Mouse (Mus musculus): ENCODE measurements at regions not wholly inside any gene's neighbourhood (a gene's known extent, or its start where the extent isn't known, plus 50 kb on each side); places are given as distances from the start of the nearest gene placed in this dataset.
A peak's percentile ranks its signal among the peaks of the same experiment; 100 is the strongest.

DNA sequence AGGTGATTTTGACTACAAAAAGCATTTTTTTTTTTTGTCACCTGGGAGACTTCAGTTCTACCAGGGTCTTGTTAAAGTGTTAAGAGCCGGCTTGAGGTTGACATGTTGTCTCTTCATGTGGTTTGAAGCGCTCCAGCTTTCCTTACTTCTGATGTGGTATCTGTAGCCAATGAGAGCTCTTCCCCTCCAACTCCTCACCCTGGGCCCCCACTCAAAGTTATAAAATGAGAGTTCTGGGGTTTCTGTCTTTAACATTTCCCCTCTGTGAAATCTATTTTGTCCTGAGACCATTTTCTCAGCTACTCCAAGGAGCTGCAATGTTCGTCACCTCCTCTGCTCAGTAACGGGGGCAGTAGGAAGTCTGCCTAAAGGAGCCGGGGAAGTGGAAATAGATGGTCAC lies 369.1 kb downstream of the Cog6 start:
- H3K4me3 ChIP-seq (ENCODE audit: low read depth, low read length): no peak overlapping the region
- 0 out of 2 replicates have a peak, but pooled peaks cover 10% of the 10 kb centered on the region for H3K4me1 ChIP-seq (ENCODE audit: control insufficient read depth, insufficient read depth)
- DNase-seq (ENCODE audit: low spot score): no peak
- H3K4me2 ChIP-seq (ENCODE audit: low read depth, low read length): no peak overlapping the region
- no peaks in the 10 kb centered on the region for H3K9me3 ChIP-seq (replicated peaks; ENCODE audit: control insufficient read depth, low read length)
- TF ChIP-seq CTCF (IDR thresholded peaks at IDR 0.05; ENCODE audit: low read depth): no peak
- TF ChIP-seq EP300 (IDR thresholded peaks at IDR 0.05; ENCODE audit: low read depth): no peak
- no peaks in the 10 kb centered on the region for H3K27me3 ChIP-seq (ENCODE audit: control insufficient read depth, insufficient read depth, low read length)
- 85% methylated on average over 5 of the region's 5 CpGs for WGBS
- ATAC-seq (ENCODE audit: insufficient read depth, low read depth): no peak
- H3K27ac ChIP-seq (ENCODE audit: low read depth): no peak overlapping the region; the same call in 1 of the 2 replicates
- H3K9ac ChIP-seq (replicated peaks; ENCODE audit: low read depth, low read length): no peak overlapping the region
- no peaks in the 10 kb centered on the region for H3K36me3 ChIP-seq (replicated peaks; ENCODE audit: control insufficient read depth, insufficient read depth, low read length)

DNA sequence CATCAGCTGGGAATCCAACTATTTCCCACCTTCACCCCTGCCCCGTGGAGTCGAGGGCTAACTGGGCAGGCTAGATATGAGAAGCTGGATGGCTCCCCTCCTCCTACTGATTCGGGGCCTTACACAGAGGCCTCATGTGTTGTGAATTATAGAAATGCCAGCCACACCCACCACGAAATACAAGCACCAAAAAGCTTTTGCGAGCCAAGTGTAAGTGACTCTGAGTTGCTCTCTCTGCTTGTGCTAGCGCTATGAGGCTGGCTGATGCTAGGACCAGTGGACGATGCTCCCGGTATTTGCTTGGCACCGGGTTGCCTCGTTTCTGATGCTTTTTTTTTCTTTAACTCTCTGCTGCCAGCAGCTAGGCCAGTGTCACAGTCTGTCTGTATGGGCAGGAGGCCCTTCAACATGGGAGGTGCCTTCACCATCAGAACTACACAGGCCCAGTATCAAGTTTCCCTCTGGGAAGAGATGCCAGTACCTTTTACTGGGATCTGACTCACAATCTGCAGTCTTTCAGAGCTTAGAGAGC lies 369.8 kb downstream of the Cog6 start:
- Histone ChIP-seq H3K36me3 (replicated peaks; ENCODE audit: control insufficient read depth, insufficient read depth, low read length) (no peaks in the 10 kb centered on the region), H3K27ac (ENCODE audit: low read depth) (no peak overlapping the region), H3K27me3 (ENCODE audit: control insufficient read depth, insufficient read depth, low read length) (no peaks in the 10 kb centered on the region), H3K4me2 (ENCODE audit: low read depth, low read length) (no peak overlapping the region), H3K4me3 (ENCODE audit: low read depth, low read length) (no peak overlapping the region), H3K4me1 (ENCODE audit: control insufficient read depth, insufficient read depth) (0 out of 2 replicates have a peak, but pooled peaks cover 10% of the 10 kb centered on the region), H3K9ac (replicated peaks; ENCODE audit: low read depth, low read length) (no peak overlapping the region), H3K9me3 (replicated peaks; ENCODE audit: control insufficient read depth, low read length) (no peaks in the 10 kb centered on the region)
- no peak for ATAC-seq (ENCODE audit: insufficient read depth, low read depth)
- DNase-seq (ENCODE audit: low spot score): no peak
- 69% methylated on average over 10 of the region's 10 CpGs for WGBS
- TF ChIP-seq EP300 (IDR thresholded peaks at IDR 0.05; ENCODE audit: low read depth) (no peak), CTCF (IDR thresholded peaks at IDR 0.05; ENCODE audit: low read depth) (no peak)

DNA sequence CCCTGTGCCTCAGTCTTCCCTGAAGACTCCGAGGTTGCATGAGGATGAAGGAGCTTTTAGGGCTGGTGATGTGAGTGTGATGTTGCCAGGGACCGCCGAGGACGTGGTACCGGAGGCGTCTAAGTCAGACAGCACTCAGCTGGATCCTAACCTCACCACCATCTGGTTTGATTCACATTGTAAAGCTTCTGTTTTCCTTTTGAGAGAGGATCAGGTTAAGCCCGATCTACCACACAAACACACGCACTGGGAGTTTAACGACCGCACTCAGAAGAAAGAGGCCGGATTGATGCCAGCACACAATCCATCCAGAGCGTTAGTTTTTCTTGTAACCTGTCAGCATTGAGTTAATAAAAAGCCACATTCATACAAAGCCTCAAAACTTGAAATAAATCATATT lies 371.9 kb downstream of the Cog6 start:
- Histone ChIP-seq H3K27me3 (ENCODE audit: control insufficient read depth, insufficient read depth, low read length) (no peaks in the 10 kb centered on the region), H3K9me3 (replicated peaks; ENCODE audit: control insufficient read depth, low read length) (no peaks in the 10 kb centered on the region), H3K4me3 (ENCODE audit: low read depth, low read length) (no peak overlapping the region), H3K27ac (ENCODE audit: low read depth) (no peak overlapping the region), H3K36me3 (replicated peaks; ENCODE audit: control insufficient read depth, insufficient read depth, low read length) (no peaks in the 10 kb centered on the region), H3K9ac (replicated peaks; ENCODE audit: low read depth, low read length) (no peak overlapping the region), H3K4me1 (ENCODE audit: control insufficient read depth, insufficient read depth) (0 out of 2 replicates have a peak, but pooled peaks cover 13% of the 10 kb centered on the region), H3K4me2 (ENCODE audit: low read depth, low read length) (no peak overlapping the region)
- TF ChIP-seq CTCF (IDR thresholded peaks at IDR 0.05; ENCODE audit: low read depth) (no peak), EP300 (IDR thresholded peaks at IDR 0.05; ENCODE audit: low read depth) (no peak)
- DNase-seq (ENCODE audit: low spot score) (no peak), ATAC-seq (ENCODE audit: insufficient read depth, low read depth) (no peak)
- 78% methylated on average over 12 of the region's 12 CpGs for WGBS

DNA sequence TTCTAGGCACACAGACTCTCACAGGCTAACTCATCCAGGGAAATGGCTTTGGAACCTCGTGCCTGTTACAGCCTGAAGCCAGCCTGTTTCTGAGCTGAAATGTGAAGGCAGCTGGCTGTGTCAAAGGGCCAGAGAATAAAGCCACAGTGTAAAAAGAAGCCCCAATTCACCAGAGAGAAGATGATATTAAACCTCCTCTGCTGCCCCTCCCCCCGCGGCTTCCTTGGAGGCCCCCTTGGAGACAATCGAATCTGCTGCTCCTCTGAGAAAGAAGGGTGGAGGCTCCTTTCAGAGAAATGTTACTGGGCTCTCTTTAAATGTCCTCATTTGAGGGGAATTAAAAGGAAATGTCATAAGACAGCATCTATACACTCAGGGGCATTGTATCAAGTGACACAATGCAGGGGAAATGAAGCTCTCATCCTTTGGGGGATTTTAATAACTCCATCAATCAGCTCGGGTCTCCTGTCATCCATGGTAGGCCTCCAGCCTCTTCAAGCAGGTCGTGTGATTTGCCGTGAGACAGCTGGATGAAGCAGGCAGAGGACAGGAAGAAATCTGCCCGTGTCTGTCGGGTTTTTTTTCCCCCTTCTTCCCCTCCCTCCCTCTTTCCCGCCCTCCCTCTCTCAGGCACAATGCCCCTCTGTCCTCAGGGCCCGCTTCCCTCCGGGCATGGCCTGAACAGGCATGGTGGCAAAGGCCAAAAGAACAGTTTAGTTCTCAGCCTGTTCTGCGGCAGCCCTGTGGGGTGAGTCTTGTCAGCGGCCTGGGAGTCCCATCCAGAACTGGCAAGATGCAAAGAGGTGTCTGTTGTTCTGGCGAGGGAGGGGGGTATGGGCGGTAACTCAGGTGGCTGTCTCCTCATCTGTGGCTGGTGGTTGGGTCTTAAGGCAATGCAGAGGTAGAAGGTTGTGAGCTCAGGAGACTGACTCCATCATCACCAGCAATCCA lies 372.6 kb downstream of the Cog6 start:
- H3K9ac ChIP-seq (replicated peaks; ENCODE audit: low read depth, low read length): no peak overlapping the region

DNA sequence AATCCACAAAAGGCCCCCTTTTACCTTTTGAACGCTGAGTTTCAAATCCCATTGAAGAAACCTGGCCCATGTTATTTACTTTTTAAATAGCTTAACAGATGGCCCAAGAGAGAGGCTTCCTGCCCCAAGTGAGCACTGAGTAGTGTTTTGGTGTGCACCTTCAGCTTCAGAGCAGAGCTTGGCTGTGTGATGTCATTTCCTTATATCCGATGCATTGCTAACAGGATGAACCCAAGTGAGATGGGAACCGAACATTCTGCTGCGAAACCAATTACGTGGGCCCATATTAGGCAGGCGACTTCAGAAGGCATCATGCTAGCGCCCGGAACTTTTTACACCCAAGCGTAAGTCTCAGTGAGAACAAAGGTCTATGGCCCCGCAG lies 373.2 kb downstream of the Cog6 start:
- WGBS: 76% methylated on average over 10 of the region's 10 CpGs
- no peak for ATAC-seq (ENCODE audit: insufficient read depth, low read depth)
- Histone ChIP-seq H3K9me3 (replicated peaks; ENCODE audit: control insufficient read depth, low read length) (no peaks in the 10 kb centered on the region), H3K27me3 (ENCODE audit: control insufficient read depth, insufficient read depth, low read length) (no peaks in the 10 kb centered on the region), H3K27ac (ENCODE audit: low read depth) (peak overlapping the region; percentile 46), H3K4me2 (ENCODE audit: low read depth, low read length) (no peak overlapping the region), H3K9ac (replicated peaks; ENCODE audit: low read depth, low read length) (no peak overlapping the region), H3K4me3 (ENCODE audit: low read depth, low read length) (no peak overlapping the region), H3K4me1 (ENCODE audit: control insufficient read depth, insufficient read depth) (0 out of 2 replicates have a peak, but pooled peaks cover 13% of the 10 kb centered on the region), H3K36me3 (replicated peaks; ENCODE audit: control insufficient read depth, insufficient read depth, low read length) (no peaks in the 10 kb centered on the region)
- TF ChIP-seq CTCF (IDR thresholded peaks at IDR 0.05; ENCODE audit: low read depth) (no peak), EP300 (IDR thresholded peaks at IDR 0.05; ENCODE audit: low read depth) (no peak)
- DNase-seq (ENCODE audit: low spot score): no peak

More for the DNA sequence above, 372.6 kb downstream of the Cog6 start:
- DNase-seq (ENCODE audit: low spot score): no peak
- H3K4me1 ChIP-seq (ENCODE audit: control insufficient read depth, insufficient read depth): 0 out of 2 replicates have a peak, but pooled peaks cover 13% of the 10 kb centered on the region
- H3K27ac ChIP-seq (ENCODE audit: low read depth): peak overlapping the region; percentile 46
- H3K27me3 ChIP-seq (ENCODE audit: control insufficient read depth, insufficient read depth, low read length): no peaks in the 10 kb centered on the region
- TF ChIP-seq EP300 (IDR thresholded peaks at IDR 0.05; ENCODE audit: low read depth) (no peak), CTCF (IDR thresholded peaks at IDR 0.05; ENCODE audit: low read depth) (no peak)
- H3K9me3 ChIP-seq (replicated peaks; ENCODE audit: control insufficient read depth, low read length): no peaks in the 10 kb centered on the region
- no peaks in the 10 kb centered on the region for H3K36me3 ChIP-seq (replicated peaks; ENCODE audit: control insufficient read depth, insufficient read depth, low read length)
- no peak overlapping the region for H3K4me2 ChIP-seq (ENCODE audit: low read depth, low read length)
- no peak overlapping the region for H3K4me3 ChIP-seq (ENCODE audit: low read depth, low read length)
- WGBS: 42% methylated on average over 16 of the region's 16 CpGs
- ATAC-seq (ENCODE audit: insufficient read depth, low read depth): no peak
